Mouse (Mus musculus) midbrain, embryonic 10.5 days (tissue): ENCODE results near the gene Mex3a. TPM values are rescaled to one million over a fixed set of nuclear protein-coding genes. Genes with fewer than 3 reads are reported as not detected.

Experiments
- DNase-seq: peaks from one replicate; pipeline ENCODE4 v3.0.0-alpha.2; 2017; ENCODE audit warnings: low spot score
- H3K27ac ChIP-seq: fragments of 300-500 bp; sonication (generic); replicated peaks from 2 replicates; pipeline ENCODE4 v1.5.1; 2016; ENCODE audit warnings: mild to moderate bottlenecking
- H3K27me3 ChIP-seq: fragments of 300-500 bp; sonication (generic); 2 replicates; pipeline ENCODE4 v1.6.1; 2016; ENCODE audit warnings: low read depth, mild to moderate bottlenecking; ENCODE audit not compliant: poor library complexity, severe bottlenecking
- H3K36me3 ChIP-seq: fragments of 300-500 bp; sonication (generic); 2 replicates; pipeline ENCODE4 v1.6.1; 2016; ENCODE audit warnings: mild to moderate bottlenecking, moderate library complexity
- H3K4me1 ChIP-seq: fragments of 300-500 bp; sonication (generic); 2 replicates; pipeline ENCODE4 v1.6.1; 2016
- H3K4me3 ChIP-seq: fragments of 300-500 bp; sonication (generic); 2 replicates; pipeline ENCODE4 v1.5.1; 2016; ENCODE audit warnings: mild to moderate bottlenecking, moderate library complexity
- H3K9me3 ChIP-seq: fragments of 300-500 bp; sonication (generic); replicated peaks from 2 replicates; pipeline ENCODE4 v1.6.1; 2016; ENCODE audit warnings: mild to moderate bottlenecking
- WGBS: fragments of 180-500 bp; shearing (Covaris S2); methylation state at CpG from one replicate; pipeline ENCODE4 v1.1.7; 2016; 5-methylcytosine and 5-hydroxymethylcytosine counted together
- polyA plus RNA-seq: library from polyadenylated mRNA; unstranded; fragments of >200 nt; fragmentation: Nextera tagmentation; extraction: Ambion mirVana; gene quantifications from 2 replicates; pipeline ENCODE4 v1.2.1, GENCODE M21; 2016

Mex3a gene
- polyA plus RNA-seq, 1 experiment from 2014 or later, result 27.7 TPM

- peaks cover 56% of the 10 kb centered on the region for H3K36me3 ChIP-seq
- H3K9me3 ChIP-seq, result no peaks in the 10 kb centered on the region
- H3K27ac ChIP-seq, result no peak overlapping the region
- peaks cover 55% of the 10 kb centered on the region for H3K4me1 ChIP-seq
- WGBS, result 95% methylated on average over 6 of the region's 6 CpGs
- no peaks in the 10 kb centered on the region for H3K27me3 ChIP-seq
- peak overlapping the region; percentile 94 for H3K4me3 ChIP-seq
- DNase-seq, result no peak
Measured at GRCm38 (mm10) chr3:88555731-88556130, 23.5 kb downstream of the Mex3a start.

- Histone ChIP-seq H3K27ac (no peak overlapping the region), H3K9me3 (no peaks in the 10 kb centered on the region), H3K4me3 (no peak overlapping the region), H3K4me1 (peaks cover 46% of the 10 kb centered on the region), H3K27me3 (no peaks in the 10 kb centered on the region), H3K36me3 (peaks cover 65% of the 10 kb centered on the region)
- 94% methylated on average over 8 of the region's 8 CpGs for WGBS
- DNase-seq, result no peak
Measured at GRCm38 (mm10) chr3:88556616-88557015, 24.4 kb downstream of the Mex3a start.

GRCm38 (mm10) chr3:88559596-88559995 is 27.4 kb downstream of the Mex3a start:
- DNase-seq, result no peak
- 96% methylated on average over 9 of the region's 9 CpGs for WGBS
- H3K36me3 ChIP-seq, result peaks cover 95% of the 10 kb centered on the region

GRCm38 (mm10) chr3:88561989-88562388 is 29.8 kb downstream of the Mex3a start:
- Histone ChIP-seq H3K36me3 (peaks cover 100% of the 10 kb centered on the region), H3K27ac (no peak overlapping the region), H3K27me3 (no peaks in the 10 kb centered on the region), H3K9me3 (no peaks in the 10 kb centered on the region), H3K4me1 (peaks cover 3% of the 10 kb centered on the region; the same call in 1 of the 2 replicates), H3K4me3 (no peak overlapping the region)
- WGBS, result 74% methylated on average over 4 of the region's 4 CpGs
- DNase-seq, result no peak

More at GRCm38 (mm10) chr3:88559596-88559995, 27.4 kb downstream of the Mex3a start:
- no peaks in the 10 kb centered on the region for H3K9me3 ChIP-seq
- peaks cover 19% of the 10 kb centered on the region for H3K4me1 ChIP-seq
- no peak overlapping the region for H3K4me3 ChIP-seq
- H3K27me3 ChIP-seq, result no peaks in the 10 kb centered on the region
- no peak overlapping the region for H3K27ac ChIP-seq

- 78% methylated on average over 4 of the region's 4 CpGs for WGBS
- DNase-seq, result no peak
- H3K27me3 ChIP-seq, result no peaks in the 10 kb centered on the region
- no peak overlapping the region for H3K27ac ChIP-seq
- H3K36me3 ChIP-seq, result peaks cover 100% of the 10 kb centered on the region
- H3K9me3 ChIP-seq, result no peaks in the 10 kb centered on the region
- no peak overlapping the region for H3K4me3 ChIP-seq
- H3K4me1 ChIP-seq, result peaks cover 3% of the 10 kb centered on the region; the same call in 1 of the 2 replicates
Measured at GRCm38 (mm10) chr3:88563442-88563841, 31.2 kb downstream of the Mex3a start.

- WGBS, result 86% methylated on average over 7 of the region's 7 CpGs
- Histone ChIP-seq H3K4me1 (peaks cover 3% of the 10 kb centered on the region; the same call in 1 of the 2 replicates), H3K36me3 (peaks cover 100% of the 10 kb centered on the region), H3K4me3 (no peak overlapping the region), H3K27me3 (no peaks in the 10 kb centered on the region), H3K27ac (no peak overlapping the region), H3K9me3 (no peaks in the 10 kb centered on the region)
- no peak for DNase-seq
Measured at GRCm38 (mm10) chr3:88563966-88564365, 31.8 kb downstream of the Mex3a start.

- no peaks in the 10 kb centered on the region for H3K9me3 ChIP-seq
Measured at GRCm38 (mm10) chr3:88566116-88566515, 33.9 kb downstream of the Mex3a start.

GRCm38 (mm10) chr3:88566536-88567061 is 34.4 kb downstream of the Mex3a start:
- peaks cover 3% of the 10 kb centered on the region; the same call in 1 of the 2 replicates for H3K4me1 ChIP-seq
- H3K27ac ChIP-seq, result no peak overlapping the region
- no peaks in the 10 kb centered on the region for H3K9me3 ChIP-seq
- 96% methylated on average over 4 of the region's 4 CpGs for WGBS
- H3K36me3 ChIP-seq, result peaks cover 95% of the 10 kb centered on the region
- no peaks in the 10 kb centered on the region for H3K27me3 ChIP-seq
- DNase-seq, result no peak
- H3K4me3 ChIP-seq, result no peak overlapping the region

More at GRCm38 (mm10) chr3:88566116-88566515, 33.9 kb downstream of the Mex3a start:
- no peak overlapping the region for H3K4me3 ChIP-seq
- H3K27me3 ChIP-seq, result no peaks in the 10 kb centered on the region
- peaks cover 99% of the 10 kb centered on the region for H3K36me3 ChIP-seq
- DNase-seq, result no peak
- no peak overlapping the region for H3K27ac ChIP-seq
- 91% methylated on average over 3 of the region's 3 CpGs for WGBS
- peaks cover 3% of the 10 kb centered on the region; the same call in 1 of the 2 replicates for H3K4me1 ChIP-seq

GRCm38 (mm10) chr3:88567892-88568291 is 35.7 kb downstream of the Mex3a start:
- Histone ChIP-seq H3K36me3 (peaks cover 82% of the 10 kb centered on the region), H3K27ac (no peak overlapping the region), H3K9me3 (no peaks in the 10 kb centered on the region), H3K27me3 (no peaks in the 10 kb centered on the region), H3K4me1 (peaks cover 3% of the 10 kb centered on the region; the same call in 1 of the 2 replicates), H3K4me3 (no peak overlapping the region)
- DNase-seq, result no peak
- 93% methylated on average over 6 of the region's 6 CpGs for WGBS

- H3K27ac ChIP-seq, result no peak overlapping the region
- H3K27me3 ChIP-seq, result no peaks in the 10 kb centered on the region
- no peaks in the 10 kb centered on the region for H3K9me3 ChIP-seq
- H3K4me1 ChIP-seq, result peaks cover under 1% of the 10 kb centered on the region; the same call in 1 of the 2 replicates
- peaks cover 74% of the 10 kb centered on the region for H3K36me3 ChIP-seq
- DNase-seq, result no peak
- 95% methylated on average over 2 of the region's 2 CpGs for WGBS
- no peak overlapping the region for H3K4me3 ChIP-seq
Measured at GRCm38 (mm10) chr3:88568615-88569014, 36.4 kb downstream of the Mex3a start.

GRCm38 (mm10) chr3:88569093-88569492 is 36.9 kb downstream of the Mex3a start:
- no peak for DNase-seq
- peaks cover 70% of the 10 kb centered on the region for H3K36me3 ChIP-seq
- no peak overlapping the region for H3K4me3 ChIP-seq
- 94% methylated on average over 2 of the region's 2 CpGs for WGBS
- no peak overlapping the region for H3K27ac ChIP-seq
- H3K9me3 ChIP-seq, result no peaks in the 10 kb centered on the region
- H3K27me3 ChIP-seq, result no peaks in the 10 kb centered on the region
- no peaks in the 10 kb centered on the region for H3K4me1 ChIP-seq

GRCm38 (mm10) chr3:88569694-88570093 is 37.5 kb downstream of the Mex3a start:
- Histone ChIP-seq H3K9me3 (no peaks in the 10 kb centered on the region), H3K36me3 (peaks cover 64% of the 10 kb centered on the region), H3K27me3 (no peaks in the 10 kb centered on the region), H3K27ac (no peak overlapping the region), H3K4me1 (no peaks in the 10 kb centered on the region), H3K4me3 (no peak overlapping the region)
- DNase-seq, result no peak
- 93% methylated on average over 5 of the region's 5 CpGs for WGBS

- H3K9me3 ChIP-seq, result no peaks in the 10 kb centered on the region
- no peak overlapping the region for H3K4me3 ChIP-seq
- peaks cover 57% of the 10 kb centered on the region for H3K36me3 ChIP-seq
- no peak overlapping the region for H3K27ac ChIP-seq
- H3K4me1 ChIP-seq, result no peaks in the 10 kb centered on the region
- 95% methylated on average over 10 of the region's 10 CpGs for WGBS
- no peaks in the 10 kb centered on the region for H3K27me3 ChIP-seq
- no peak for DNase-seq
Measured at GRCm38 (mm10) chr3:88570341-88570740, 38.1 kb downstream of the Mex3a start.
